Mouse (Mus musculus) megakaryocyte, embryonic 14.5 days (primary cell): ENCODE results near the gene Surf4.

ENCODE experiments used
- FLI1 ChIP-seq: IDR thresholded peaks from 2 replicates; pipeline ENCODE4 v1.6.1; 2012; ENCODE audit warnings: low read length, inconsistent platforms, mixed read lengths
- GATA1 ChIP-seq: IDR thresholded peaks from 3 replicates; pipeline ENCODE4 v1.6.1; 2012; ENCODE audit warnings: mixed read lengths, low read length, inconsistent platforms, borderline replicate concordance

- TF ChIP-seq FLI1 = no peak
- no peak for TF ChIP-seq GATA1
These were observed 30.4 kb downstream of the Surf4 start for GRCm38 (mm10) chr2:26903311-26903710.
